Comparison of ENCODE assay signal across 37 mouse cellular contexts in genomic region chr5:65543491-65543890, GRCm38 (mm10). TPM values are rescaled to one million over a fixed set of nuclear protein-coding genes. Genes with fewer than 3 reads are reported as not detected.
"Had no signal": no experiment of that assay in that cellular context is flagged by ENCODE, and none has a peak within 500 bp of the region (broad histone marks: within the 10 kb centered on the region; RNA-seq: fewer than 3 reads in every experiment).

No protein-coding gene starts in this region.

- DNase-seq: gastrocnemius, postnatal 14 days; gastrocnemius, postnatal 36 days; heart, adult 18-20 months; heart, postnatal 14 days; heart, postnatal 36 days; kidney, adult 11 months; kidney, adult 8-10 months; kidney, postnatal 14 days; kidney, postnatal 36 days; layer of hippocampus, adult 9-11 months; layer of hippocampus, postnatal 36 days; left cerebral cortex, postnatal 4 days had no signal

- H3K27me3 ChIP-seq: heart, embryonic 13.5 days; heart, embryonic 15.5 days; hindbrain, embryonic 13.5 days; hindbrain, embryonic 15.5 days; limb, embryonic 13.5 days; limb, embryonic 15.5 days; liver, embryonic 12.5 days had no signal

- H3K9ac ChIP-seq: heart, embryonic 13.5 days; heart, embryonic 15.5 days; hindbrain, embryonic 13.5 days; hindbrain, embryonic 15.5 days; limb, embryonic 13.5 days; limb, embryonic 15.5 days; liver, embryonic 12.5 days; liver, embryonic 14.5 days had no signal

- H3K4me2 ChIP-seq: heart, embryonic 13.5 days; heart, embryonic 15.5 days; hindbrain, embryonic 13.5 days; hindbrain, embryonic 15.5 days; limb, embryonic 13.5 days; limb, embryonic 15.5 days; liver, embryonic 12.5 days had no signal

- H3K27ac ChIP-seq: heart, embryonic 10.5 days; heart, embryonic 13.5 days; heart, embryonic 15.5 days; hindbrain, embryonic 13.5 days; hindbrain, embryonic 15.5 days; hindbrain, postnatal 0 days; limb, embryonic 13.5 days; limb, embryonic 15.5 days; liver, embryonic 12.5 days; liver, embryonic 14.5 days had no signal

- H3K4me3 ChIP-seq: heart, embryonic 10.5 days; heart, embryonic 13.5 days; heart, embryonic 15.5 days; hindbrain, embryonic 13.5 days; hindbrain, embryonic 15.5 days; limb, embryonic 13.5 days; limb, embryonic 15.5 days; liver, embryonic 12.5 days had no signal

- H3K36me3 ChIP-seq: hindbrain, embryonic 13.5 days; hindbrain, embryonic 15.5 days; limb, embryonic 15.5 days had no signal

- ATAC-seq: hindbrain, postnatal 0 days; intestine, embryonic 16.5 days; liver, embryonic 12.5 days had no signal

- H3K9me3 ChIP-seq: heart, embryonic 10.5 days; heart, embryonic 13.5 days; heart, embryonic 15.5 days; hindbrain, embryonic 13.5 days; hindbrain, embryonic 15.5 days; limb, embryonic 13.5 days; limb, embryonic 15.5 days; liver, embryonic 12.5 days had no signal

RNA-seq across cellular contexts. Expression of gene Gm43552, which starts 50.9 kb away (rescaled TPM):
- total RNA-seq: gastrocnemius, adult 18-20 months; gastrocnemius, postnatal 36 days; hematopoietic stem cell, adult 5-6 weeks; hindbrain, postnatal 0 days; layer of hippocampus, adult 18-20 months; layer of hippocampus, postnatal 14 days; left cerebral cortex, postnatal 10 days; left cerebral cortex, postnatal 25 days; left cerebral cortex, postnatal 4 days; liver, adult 2 months had no signal
- polyA plus RNA-seq: gonadal fat pad, adult 2 months; heart, embryonic 10.5 days; heart, postnatal 0 days; hindbrain, embryonic 11.5 days; hindbrain, embryonic 15.5 days; hindbrain, postnatal 0 days; intestine, embryonic 16.5 days; kidney, embryonic 14.5 days; kidney, embryonic 16.5 days; large intestine, adult 2 months; limb, embryonic 11.5 days; limb, embryonic 13.5 days; limb, embryonic 15.5 days; liver, embryonic 12.5 days; liver, embryonic 14.5 days had no signal
